Mouse (Mus musculus) forebrain, embryonic 10.5 days (tissue): ENCODE measurements around the gene Jak1. TPM values are rescaled to one million over a fixed set of nuclear protein-coding genes. Genes with fewer than 3 reads are reported as not detected.

Experiments
- DNase-seq: peaks from one replicate; pipeline ENCODE4 v3.0.0-alpha.2; 2017; ENCODE audit warnings: low spot score; ENCODE audit errors: extremely low spot score
- H3K27ac ChIP-seq: fragments of 300-500 bp; sonication (generic); 2 replicates; pipeline ENCODE4 v1.5.1; 2016; ENCODE audit warnings: mild to moderate bottlenecking
- H3K27me3 ChIP-seq: fragments of 300-500 bp; sonication (generic); 2 replicates; pipeline ENCODE4 v1.6.1; 2016; ENCODE audit warnings: mild to moderate bottlenecking; ENCODE audit not compliant: poor library complexity, severe bottlenecking
- H3K36me3 ChIP-seq: fragments of 300-500 bp; sonication (generic); replicated peaks from 2 replicates; pipeline ENCODE4 v1.6.1; 2016; ENCODE audit warnings: mild to moderate bottlenecking, moderate library complexity
- H3K4me1 ChIP-seq: fragments of 300-500 bp; sonication (generic); 2 replicates; pipeline ENCODE4 v1.6.1; 2016
- H3K4me3 ChIP-seq: fragments of 300-500 bp; sonication (generic); 2 replicates; pipeline ENCODE4 v1.5.1; 2016; ENCODE audit warnings: mild to moderate bottlenecking, moderate library complexity
- H3K9me3 ChIP-seq: fragments of 300-500 bp; sonication (generic); 2 replicates; pipeline ENCODE4 v1.6.1; 2016; ENCODE audit warnings: mild to moderate bottlenecking, moderate library complexity
- WGBS: fragments of 180-500 bp; shearing (Covaris S2); methylation state at CpG from one replicate; pipeline ENCODE4 v1.1.7; 2016; 5-methylcytosine and 5-hydroxymethylcytosine counted together
- polyA plus RNA-seq: library from polyadenylated mRNA; unstranded; fragments of >200 nt; fragmentation: Nextera tagmentation; extraction: Ambion mirVana; gene quantifications from 2 replicates; pipeline ENCODE4 v1.2.1, GENCODE M21; 2016

Gene Jak1
- polyA plus RNA-seq, 1 experiment from 2014 or later: 42.4 TPM

- peaks cover 15% of the 10 kb centered on the region for H3K4me1 ChIP-seq
- 31% methylated on average over 6 of the region's 7 CpGs for WGBS
- H3K36me3 ChIP-seq: no peaks in the 10 kb centered on the region
These were observed 441 bp upstream of the Jak1 start for GRCm38 (mm10) chr4:101265523-101265922.

GRCm38 (mm10) chr4:101263968-101264740 is 928 bp downstream of the Jak1 start:
- peak overlapping the region; percentile 76 for H3K4me3 ChIP-seq
- H3K27me3 ChIP-seq: peaks cover 24% of the 10 kb centered on the region
- WGBS: 7% methylated on average over 26 of the region's 26 CpGs
- DNase-seq: peak; percentile 53
- H3K9me3 ChIP-seq: no peaks in the 10 kb centered on the region
- H3K27ac ChIP-seq: peak overlapping the region; percentile 87
- peaks cover 15% of the 10 kb centered on the region for H3K4me1 ChIP-seq
- no peaks in the 10 kb centered on the region for H3K36me3 ChIP-seq

More at GRCm38 (mm10) chr4:101265523-101265922, 441 bp upstream of the Jak1 start:
- H3K27ac ChIP-seq: peak overlapping the region; percentile 87
- DNase-seq: no peak
- H3K27me3 ChIP-seq: peaks cover 24% of the 10 kb centered on the region
- peak overlapping the region; percentile 76 for H3K4me3 ChIP-seq
- H3K9me3 ChIP-seq: no peaks in the 10 kb centered on the region

GRCm38 (mm10) chr4:101261596-101261995 is 3.5 kb downstream of the Jak1 start:
- Histone ChIP-seq H3K9me3 (no peaks in the 10 kb centered on the region), H3K27ac (no peak overlapping the region), H3K4me3 (no peak overlapping the region), H3K27me3 (peaks cover 19% of the 10 kb centered on the region), H3K4me1 (peaks cover 15% of the 10 kb centered on the region), H3K36me3 (no peaks in the 10 kb centered on the region)
- DNase-seq: no peak
- 91% methylated on average over 5 of the region's 5 CpGs for WGBS

GRCm38 (mm10) chr4:101260744-101261291 is 4.3 kb downstream of the Jak1 start:
- H3K4me3 ChIP-seq: no peak overlapping the region
- 86% methylated on average over 8 of the region's 8 CpGs for WGBS
- no peaks in the 10 kb centered on the region for H3K36me3 ChIP-seq
- no peaks in the 10 kb centered on the region for H3K9me3 ChIP-seq
- H3K4me1 ChIP-seq: peaks cover 14% of the 10 kb centered on the region
- peaks cover 17% of the 10 kb centered on the region for H3K27me3 ChIP-seq
- no peak for DNase-seq
- H3K27ac ChIP-seq: no peak overlapping the region

- Histone ChIP-seq H3K27me3 (no peaks in the 10 kb centered on the region), H3K4me1 (no peaks in the 10 kb centered on the region), H3K4me3 (no peak overlapping the region), H3K9me3 (no peaks in the 10 kb centered on the region), H3K27ac (no peak overlapping the region), H3K36me3 (no peaks in the 10 kb centered on the region)
- no peak for DNase-seq
- WGBS: 81% methylated on average over 3 of the region's 3 CpGs
These were observed 8.4 kb downstream of the Jak1 start for GRCm38 (mm10) chr4:101256526-101257210.

GRCm38 (mm10) chr4:101254606-101255349 is 10.3 kb downstream of the Jak1 start:
- WGBS: 90% methylated on average over 8 of the region's 8 CpGs

GRCm38 (mm10) chr4:101254015-101254414 is 11.1 kb downstream of the Jak1 start:
- no peaks in the 10 kb centered on the region for H3K9me3 ChIP-seq
- 95% methylated on average over 7 of the region's 7 CpGs for WGBS
- no peaks in the 10 kb centered on the region for H3K36me3 ChIP-seq
- no peak overlapping the region for H3K27ac ChIP-seq
- no peak for DNase-seq
- H3K4me3 ChIP-seq: no peak overlapping the region
- H3K4me1 ChIP-seq: no peaks in the 10 kb centered on the region
- H3K27me3 ChIP-seq: no peaks in the 10 kb centered on the region

More at GRCm38 (mm10) chr4:101254606-101255349, 10.3 kb downstream of the Jak1 start:
- H3K27me3 ChIP-seq: no peaks in the 10 kb centered on the region
- H3K36me3 ChIP-seq: no peaks in the 10 kb centered on the region
- no peaks in the 10 kb centered on the region for H3K9me3 ChIP-seq
- H3K4me1 ChIP-seq: no peaks in the 10 kb centered on the region
- H3K4me3 ChIP-seq: no peak overlapping the region
- H3K27ac ChIP-seq: no peak overlapping the region
- DNase-seq: no peak

GRCm38 (mm10) chr4:101252781-101253622 is 12.1 kb downstream of the Jak1 start:
- no peaks in the 10 kb centered on the region for H3K36me3 ChIP-seq
- DNase-seq: no peak
- WGBS: 85% methylated on average over 13 of the region's 13 CpGs
- H3K27ac ChIP-seq: no peak overlapping the region
- no peaks in the 10 kb centered on the region for H3K9me3 ChIP-seq
- H3K4me1 ChIP-seq: no peaks in the 10 kb centered on the region
- H3K4me3 ChIP-seq: no peak overlapping the region
- no peaks in the 10 kb centered on the region for H3K27me3 ChIP-seq

GRCm38 (mm10) chr4:101252016-101252415 is 13.1 kb downstream of the Jak1 start:
- Histone ChIP-seq H3K4me3 (no peak overlapping the region), H3K36me3 (no peaks in the 10 kb centered on the region), H3K4me1 (no peaks in the 10 kb centered on the region), H3K9me3 (no peaks in the 10 kb centered on the region), H3K27ac (no peak overlapping the region), H3K27me3 (no peaks in the 10 kb centered on the region)
- no peak for DNase-seq

- Histone ChIP-seq H3K36me3 (no peaks in the 10 kb centered on the region), H3K27ac (no peak overlapping the region), H3K4me1 (no peaks in the 10 kb centered on the region), H3K9me3 (no peaks in the 10 kb centered on the region), H3K4me3 (no peak overlapping the region), H3K27me3 (no peaks in the 10 kb centered on the region)
- 81% methylated on average over 5 of the region's 6 CpGs for WGBS
- no peak for DNase-seq
These were observed 14.9 kb downstream of the Jak1 start for GRCm38 (mm10) chr4:101249977-101250743.

GRCm38 (mm10) chr4:101247355-101247754 is 17.7 kb downstream of the Jak1 start:
- 91% methylated on average over 2 of the region's 2 CpGs for WGBS
- Histone ChIP-seq H3K4me1 (no peaks in the 10 kb centered on the region), H3K27ac (no peak overlapping the region), H3K4me3 (no peak overlapping the region), H3K9me3 (no peaks in the 10 kb centered on the region), H3K27me3 (no peaks in the 10 kb centered on the region), H3K36me3 (no peaks in the 10 kb centered on the region)
- DNase-seq: no peak
